Mouse (Mus musculus) common myeloid progenitor, adult 5-6 weeks (primary cell): ENCODE measurements at regions not wholly inside any gene's neighbourhood (a gene's known extent, or its start where the extent isn't known, plus 50 kb on each side); places are given as distances from the start of the nearest gene placed in this dataset.

Experiments used
- ATAC-seq: replicated peaks from 2 replicates; pipeline ENCODE4 v1.8.0; 2016; ENCODE audit warnings: low read depth, mild to moderate bottlenecking, moderate TSS enrichment, inconsistent platforms; ENCODE audit not compliant: poor library complexity, severe bottlenecking

DNA sequence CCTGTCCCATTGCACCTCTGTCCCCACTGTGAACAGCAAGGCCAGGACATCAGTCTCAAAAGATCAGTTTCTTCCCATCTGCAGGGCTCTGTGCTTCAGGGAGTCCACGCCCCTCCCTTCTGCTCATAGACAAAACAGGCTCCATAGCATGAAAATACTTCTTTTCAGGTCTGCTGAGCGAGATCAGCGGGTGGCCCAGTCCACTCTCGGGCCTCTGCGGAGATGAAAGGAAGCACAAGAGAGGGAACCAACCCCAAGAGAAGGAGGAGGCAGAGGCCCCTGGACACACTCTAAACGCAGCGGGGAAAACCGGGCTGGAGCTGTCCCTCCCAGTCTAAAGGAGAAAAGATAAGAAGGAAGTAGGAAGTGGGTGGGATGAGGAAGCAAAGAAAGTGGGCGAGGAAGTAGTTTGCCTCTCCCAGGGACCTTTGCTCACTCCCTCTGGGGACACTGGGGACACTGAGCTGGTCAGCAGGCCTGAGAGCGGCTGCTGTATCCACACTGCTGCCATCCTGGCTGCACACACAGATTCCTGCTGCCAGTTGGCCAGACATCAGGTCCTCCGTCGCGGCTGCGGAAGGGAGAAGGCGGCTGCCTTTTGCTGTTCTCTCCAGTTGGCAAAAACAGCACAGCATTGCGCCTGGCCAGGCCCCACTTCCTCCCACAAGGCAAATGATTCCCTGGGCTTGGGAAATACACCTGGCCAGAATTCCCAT, 143.5 kb downstream of the Rybp start:
- ATAC-seq: peak; percentile 53

- peak; percentile 24 for ATAC-seq
Measured at GRCm38 (mm10) chr6:100141225-100141624, 146.1 kb downstream of the Rybp start.

GRCm38 (mm10) chr6:100140581-100141114, 146.6 kb downstream of the Rybp start:
- ATAC-seq: no peak

DNA sequence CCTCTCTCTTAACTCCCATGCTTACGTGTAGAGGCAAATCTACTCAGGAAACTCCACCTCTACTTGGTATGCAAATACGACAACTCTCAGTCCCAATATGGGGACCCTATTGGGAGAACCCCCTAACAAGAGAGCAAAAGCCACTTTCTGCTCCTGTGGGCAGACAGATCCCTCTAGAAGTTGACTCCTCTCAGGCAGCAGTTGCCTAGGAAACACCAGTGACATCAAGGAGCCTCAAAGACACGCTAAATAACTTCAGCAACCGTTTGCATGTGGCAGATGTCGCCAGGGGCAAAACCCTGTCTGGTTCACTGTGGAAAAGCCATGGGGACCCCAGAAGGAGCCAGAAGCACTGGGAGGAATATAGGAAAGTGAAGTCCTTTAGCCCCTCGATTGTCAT, 147.5 kb downstream of the Rybp start:
- ATAC-seq: no peak

GRCm38 (mm10) chr6:100138659-100139058, 148.6 kb downstream of the Rybp start:
- ATAC-seq: no peak

DNA sequence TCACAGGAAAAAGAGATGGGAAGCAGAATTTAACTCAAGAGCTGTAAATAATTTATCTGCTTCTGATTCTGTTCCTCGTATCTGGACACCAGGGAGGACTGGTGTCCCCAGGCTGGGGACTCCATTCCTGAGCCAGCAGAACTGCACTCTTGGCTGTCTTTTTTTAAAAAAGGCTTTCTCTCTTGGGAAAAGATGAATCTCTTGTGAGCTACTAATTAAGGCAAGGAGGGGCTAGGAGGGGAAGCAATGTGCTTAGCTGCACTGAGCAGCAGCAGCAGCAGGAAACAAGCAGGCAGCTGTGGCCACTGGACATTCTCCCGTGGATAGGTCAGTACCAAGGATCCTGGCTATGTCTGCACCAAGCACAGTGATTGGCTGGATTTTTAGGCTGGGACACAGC, 152.1 kb downstream of the Rybp start:
- ATAC-seq: no peak

- no peak for ATAC-seq
Measured at GRCm38 (mm10) chr6:100133970-100134369, 153.3 kb downstream of the Rybp start.

DNA sequence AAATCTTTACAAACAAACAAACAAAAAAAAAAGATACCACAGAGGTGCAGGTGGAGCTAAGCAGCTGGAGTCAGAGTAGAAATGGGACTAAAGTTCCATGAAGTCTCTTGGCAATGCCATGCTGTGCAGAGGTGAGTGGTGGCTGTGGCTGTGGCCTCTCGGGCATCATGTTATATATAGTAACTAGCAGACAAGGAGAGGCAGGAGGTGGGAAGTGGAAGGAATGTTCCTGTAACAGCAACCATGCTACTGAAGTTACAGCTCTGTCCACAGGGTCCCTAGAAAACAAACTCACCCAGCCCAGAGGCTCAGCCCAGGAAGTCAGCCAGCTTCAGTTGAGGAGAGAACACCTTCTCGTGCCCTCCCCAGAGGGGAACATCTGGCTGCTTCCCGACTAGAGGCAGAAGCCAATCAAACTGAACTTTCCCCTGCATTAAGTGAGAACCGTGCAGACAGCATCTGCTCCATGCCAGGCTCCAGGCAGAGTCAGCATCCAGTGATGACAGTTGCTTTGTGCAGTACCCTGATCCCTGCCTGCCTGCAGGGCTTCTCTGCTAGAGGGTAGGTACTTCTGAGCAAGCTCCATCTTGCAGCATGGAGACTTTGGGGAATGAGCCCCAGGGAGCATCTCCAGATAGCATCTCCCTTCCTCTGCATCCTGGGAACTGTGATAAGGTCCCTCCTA, 154.2 kb downstream of the Rybp start:
- no peak for ATAC-seq

GRCm38 (mm10) chr6:100127221-100128143, 159.8 kb downstream of the Rybp start:
- peak; percentile 28; the same call in 1 of the 2 replicates for ATAC-seq

DNA sequence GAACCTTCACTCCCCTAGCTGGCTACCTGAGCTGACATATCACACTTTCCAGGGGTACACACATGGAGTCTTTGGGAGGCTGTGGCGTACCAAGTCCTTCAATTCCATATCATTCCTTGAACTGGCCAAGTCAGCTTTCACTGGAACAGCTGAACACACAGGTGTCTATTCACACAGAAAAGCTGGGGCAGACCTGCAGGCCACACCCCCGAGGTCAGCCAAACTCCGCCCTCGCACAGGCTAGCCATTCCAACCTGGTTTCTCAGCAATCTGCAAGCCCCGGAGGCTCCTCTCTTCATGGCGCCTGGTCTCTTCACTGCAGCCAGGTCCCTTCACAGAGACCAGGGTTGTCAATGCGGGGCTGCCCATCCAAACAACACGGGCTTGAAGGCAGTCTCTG, 160.5 kb downstream of the Rybp start:
- no peak for ATAC-seq

- ATAC-seq: no peak
Measured at GRCm38 (mm10) chr6:100126326-100126725, 161.0 kb downstream of the Rybp start.

- ATAC-seq: 0 out of 2 replicates have a peak, but pooled peaks have one; percentile 18
Measured at GRCm38 (mm10) chr6:100121240-100121639, 166.0 kb downstream of the Rybp start.

DNA sequence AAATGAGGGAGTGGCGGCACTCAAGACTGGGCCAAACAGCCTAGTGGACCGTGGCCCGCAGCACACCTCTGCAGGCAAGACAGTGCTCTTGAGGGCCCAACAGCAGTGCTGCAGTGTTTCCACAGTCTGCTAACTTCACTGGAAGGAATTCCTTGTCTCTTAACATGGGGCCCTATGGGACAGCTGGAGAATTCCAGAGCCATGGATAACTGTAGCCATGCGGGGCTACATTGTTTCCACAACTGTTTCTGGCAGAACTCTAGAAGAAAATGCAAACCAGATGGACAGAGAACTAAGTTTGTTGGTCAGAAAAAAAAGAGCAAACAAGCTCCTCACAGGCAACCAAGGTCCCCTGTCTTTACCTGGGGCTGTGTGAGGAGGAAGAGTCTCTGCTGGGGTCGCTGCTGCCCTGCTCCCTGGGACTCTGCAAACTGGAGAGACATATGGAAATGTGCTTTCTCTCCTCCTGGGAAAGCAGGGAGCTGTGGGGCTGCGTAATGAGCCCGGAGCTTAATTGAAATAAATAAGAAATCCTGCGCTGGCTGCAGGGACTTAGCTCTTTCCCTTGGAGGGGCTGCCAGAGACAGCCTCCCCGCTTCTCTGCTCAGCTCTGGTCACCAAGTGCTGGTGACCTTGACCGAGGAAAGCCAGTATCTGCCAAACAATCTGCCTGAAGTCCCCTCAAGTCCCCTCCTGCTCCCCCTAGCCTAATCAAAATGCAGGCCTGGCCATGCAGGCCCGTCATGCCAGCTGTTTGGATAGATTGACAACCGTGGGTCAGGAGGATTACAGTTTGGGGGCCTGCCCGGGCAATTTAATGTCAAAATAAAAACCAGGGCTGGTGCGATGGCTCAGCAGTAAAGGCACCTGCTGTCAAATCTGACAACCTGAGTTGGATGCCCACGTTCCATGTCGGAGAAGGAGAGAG, 167.0 kb downstream of the Rybp start:
- ATAC-seq: no peak

DNA sequence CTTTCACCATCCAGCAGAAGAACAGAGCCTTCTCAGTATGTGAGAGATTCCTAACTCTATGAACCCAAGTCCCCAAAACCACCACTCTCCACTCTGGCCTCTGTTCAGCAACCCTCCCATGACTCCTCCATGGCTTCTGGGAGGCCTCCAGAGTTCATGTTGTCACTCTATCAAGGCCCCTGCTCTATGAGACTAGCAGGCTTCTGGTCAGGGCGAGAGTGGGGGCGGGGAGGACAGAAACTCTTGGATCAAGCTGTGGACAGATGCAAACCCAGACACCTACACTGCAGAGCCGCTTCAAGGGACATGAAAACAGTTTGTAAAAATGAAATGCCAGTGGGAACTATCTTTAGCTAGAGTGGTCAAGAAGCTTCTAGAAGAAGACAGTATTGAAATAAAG, 170.2 kb downstream of the Rybp start:
- no peak for ATAC-seq

DNA sequence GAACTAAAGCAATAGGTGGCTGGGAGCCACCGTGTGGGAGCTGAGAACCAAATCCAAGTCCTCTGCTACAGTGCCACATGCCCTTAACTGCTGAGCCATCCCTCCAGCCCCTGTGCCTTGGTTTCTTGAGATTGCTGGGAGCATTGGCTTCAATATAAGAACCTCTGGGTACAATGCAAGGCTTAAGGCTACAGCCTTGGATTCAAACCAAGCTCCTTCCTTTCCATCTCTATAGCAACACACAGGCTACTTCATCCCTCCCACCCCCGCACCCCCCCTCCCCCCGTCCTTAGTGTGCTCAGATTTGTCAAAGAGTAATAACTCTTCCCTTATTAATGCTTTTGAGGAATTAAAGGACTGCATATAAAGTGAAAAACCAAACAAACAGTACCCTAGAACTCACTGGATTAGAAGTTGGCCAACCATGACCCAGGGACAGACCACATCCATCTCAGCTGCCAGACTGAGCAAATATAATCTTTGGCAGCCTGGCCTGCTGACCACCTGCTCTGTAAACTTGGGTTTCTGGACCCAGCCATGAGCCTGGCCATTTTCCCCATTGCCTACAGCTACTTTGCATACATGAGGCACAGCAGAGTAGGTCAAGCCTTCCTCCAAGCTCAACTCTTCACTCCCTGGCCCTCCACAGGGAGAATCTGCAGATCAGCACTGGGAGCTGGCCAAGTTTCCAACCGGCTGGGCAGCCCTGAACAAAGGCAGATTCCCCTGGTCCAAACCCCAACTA, 173.7 kb downstream of the Rybp start:
- no peak for ATAC-seq

- ATAC-seq: no peak
Measured at GRCm38 (mm10) chr6:100110981-100111660, 176.2 kb downstream of the Rybp start.

DNA sequence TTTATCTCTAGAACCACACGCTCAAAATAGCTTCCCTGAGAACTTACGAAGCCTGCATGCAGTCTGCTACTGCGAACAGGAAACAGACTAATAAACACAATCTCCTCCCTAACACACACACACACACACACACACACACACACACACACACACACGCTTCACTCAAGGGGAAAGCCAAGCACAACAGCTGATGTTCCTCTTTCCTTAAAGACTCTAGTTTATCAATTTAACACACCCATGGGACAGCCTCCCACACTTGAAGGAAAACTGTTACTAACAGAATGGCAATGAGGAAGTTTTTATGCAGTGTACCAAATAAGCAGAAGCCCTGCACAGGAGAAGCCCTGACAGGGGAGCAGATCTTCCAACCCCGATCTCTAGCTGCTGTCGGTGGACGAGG, 177.3 kb downstream of the Rybp start:
- ATAC-seq: peak; percentile 84

DNA sequence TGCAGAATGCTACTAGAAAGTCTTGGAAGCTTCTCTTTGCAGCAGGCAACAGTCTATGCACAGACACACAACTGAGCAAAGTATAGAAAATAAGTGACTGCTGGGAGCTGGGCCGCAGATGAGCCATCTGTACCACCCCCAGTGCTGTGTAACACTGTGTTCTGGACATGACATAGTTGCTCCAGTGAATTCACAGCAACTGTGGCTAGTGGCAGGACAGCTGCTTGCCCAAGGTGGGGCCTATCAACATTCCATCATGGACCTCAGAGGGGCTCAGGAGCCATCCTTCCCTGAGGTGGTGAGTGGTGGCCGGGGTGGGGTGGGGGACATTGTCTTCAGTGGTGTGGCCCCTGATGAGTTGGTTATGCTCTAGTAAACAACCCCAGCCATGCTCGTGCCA, 177.9 kb downstream of the Rybp start:
- no peak for ATAC-seq
